Mouse (Mus musculus) neural tube, embryonic 11.5 days (tissue): ENCODE data around the gene Iqch. TPM values are rescaled to one million over a fixed set of nuclear protein-coding genes. Genes with fewer than 3 reads are reported as not detected.

Experiments
- ATAC-seq: fragments of 200-750 bp; cut with Nextera tagmentation; 2 replicates; pipeline ENCODE4 v1.8.0; 2017; ENCODE audit warnings: moderate number of reproducible peaks, mild to moderate bottlenecking, moderate TSS enrichment, moderate library complexity; ENCODE audit not compliant: insufficient read depth, low FRiP score, low TSS enrichment
- DNase-seq: peaks from one replicate; pipeline ENCODE4 v3.0.0-alpha.2; 2015; ENCODE audit warnings: low spot score
- H3K27ac ChIP-seq: fragments of 300-500 bp; sonication (generic); 2 replicates; pipeline ENCODE4 v1.5.1; 2014; ENCODE audit warnings: low read depth, mild to moderate bottlenecking, low read length
- H3K27me3 ChIP-seq: fragments of 300-500 bp; sonication (generic); 2 replicates; pipeline ENCODE4 v1.6.1; 2014; ENCODE audit warnings: mild to moderate bottlenecking, low read length, mixed read lengths; ENCODE audit not compliant: control insufficient read depth, insufficient read depth
- H3K36me3 ChIP-seq: fragments of 300-500 bp; sonication (generic); 2 replicates; pipeline ENCODE4 v1.6.1; 2014; ENCODE audit warnings: mild to moderate bottlenecking, low read length, moderate library complexity, mixed read lengths; ENCODE audit not compliant: control insufficient read depth, insufficient read depth
- H3K4me1 ChIP-seq: fragments of 300-500 bp; sonication (generic); 2 replicates; pipeline ENCODE4 v1.6.1; 2014; ENCODE audit warnings: low read length, mixed read lengths; ENCODE audit not compliant: control insufficient read depth, insufficient read depth
- H3K4me2 ChIP-seq: fragments of 300-500 bp; sonication (generic); 2 replicates; pipeline ENCODE4 v1.6.1; 2014; ENCODE audit warnings: low read depth, mild to moderate bottlenecking, moderate library complexity
- H3K4me3 ChIP-seq: fragments of 300-500 bp; sonication (generic); 2 replicates; pipeline ENCODE4 v1.5.1; 2014; ENCODE audit warnings: low read depth, low read length
- H3K9ac ChIP-seq: fragments of 300-500 bp; sonication (generic); 2 replicates; pipeline ENCODE4 v1.6.1; 2014; ENCODE audit warnings: mild to moderate bottlenecking, low read length
- H3K9me3 ChIP-seq: fragments of 300-500 bp; sonication (generic); 2 replicates; pipeline ENCODE4 v1.6.1; 2016; ENCODE audit warnings: low read length; ENCODE audit not compliant: control insufficient read depth
- WGBS: fragments of 180-500 bp; shearing (Covaris S2); extraction: QIAGEN DNeasy Blood & Tissue Kit; methylation state at CpG from one replicate; pipeline ENCODE4 v1.1.7; 2014; 5-methylcytosine and 5-hydroxymethylcytosine counted together
- polyA plus RNA-seq: library from polyadenylated mRNA; unstranded; fragments of >200 nt; fragmentation: Nextera tagmentation; extraction: Ambion mirVana; gene quantifications from 2 replicates; pipeline ENCODE4 v1.2.1, GENCODE M21; 2014

Iqch gene
- polyA plus RNA-seq, 1 experiment from 2014 or later: 0.12 TPM

GRCm38 (mm10) chr9:63641983-63642646 is 39.8 kb upstream of the Iqch start:
- no peak overlapping the region for H3K4me2 ChIP-seq
- no peaks in the 10 kb centered on the region for H3K4me1 ChIP-seq
- H3K27ac ChIP-seq: no peak overlapping the region
- DNase-seq: no peak
- H3K9me3 ChIP-seq: no peaks in the 10 kb centered on the region
- no peak overlapping the region for H3K9ac ChIP-seq
- H3K4me3 ChIP-seq: no peak overlapping the region
- no peak for ATAC-seq
- 93% methylated on average over 4 of the region's 4 CpGs for WGBS
- H3K27me3 ChIP-seq: no peaks in the 10 kb centered on the region
- H3K36me3 ChIP-seq: peaks cover 2% of the 10 kb centered on the region; the same call in 1 of the 2 replicates

GRCm38 (mm10) chr9:63636113-63636512 is 33.8 kb upstream of the Iqch start:
- H3K4me2 ChIP-seq: no peak overlapping the region
- ATAC-seq: no peak
- no peaks in the 10 kb centered on the region for H3K27me3 ChIP-seq
- no peak overlapping the region for H3K9ac ChIP-seq
- DNase-seq: no peak
- H3K27ac ChIP-seq: no peak overlapping the region
- H3K4me3 ChIP-seq: no peak overlapping the region
- H3K36me3 ChIP-seq: peaks cover 2% of the 10 kb centered on the region; the same call in 1 of the 2 replicates
- WGBS: 74% methylated on average over 7 of the region's 7 CpGs
- no peaks in the 10 kb centered on the region for H3K9me3 ChIP-seq
- H3K4me1 ChIP-seq: no peaks in the 10 kb centered on the region

DNA sequence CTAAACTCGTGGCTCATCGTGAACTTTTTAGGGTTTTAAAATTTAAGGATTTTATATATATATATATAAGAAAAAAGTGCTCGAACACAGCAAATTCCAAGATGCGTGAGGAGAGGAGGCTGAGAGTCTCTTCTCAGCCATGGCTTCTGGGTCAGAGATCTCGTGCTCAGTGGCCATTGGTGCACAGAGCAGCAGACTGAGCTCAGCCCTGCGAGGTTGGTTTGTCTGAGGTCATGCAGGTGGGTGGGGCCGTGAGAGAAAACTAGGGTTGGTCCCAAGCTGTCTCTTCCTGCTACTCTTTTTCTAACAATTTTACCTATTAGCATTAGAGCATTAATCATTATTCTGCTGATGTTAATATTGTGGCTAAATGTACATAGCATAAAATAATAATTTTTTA is 31.0 kb upstream of the Iqch start:
- H3K27me3 ChIP-seq: no peaks in the 10 kb centered on the region
- 80% methylated on average over 7 of the region's 7 CpGs for WGBS
- H3K27ac ChIP-seq: no peak overlapping the region
- ATAC-seq (no peak), DNase-seq (no peak)
- no peak overlapping the region for H3K4me3 ChIP-seq
- H3K9me3 ChIP-seq: no peaks in the 10 kb centered on the region
- H3K36me3 ChIP-seq: peaks cover 2% of the 10 kb centered on the region; the same call in 1 of the 2 replicates
- no peak overlapping the region for H3K4me2 ChIP-seq
- H3K9ac ChIP-seq: no peak overlapping the region
- no peaks in the 10 kb centered on the region for H3K4me1 ChIP-seq

GRCm38 (mm10) chr9:63632924-63633323 is 30.6 kb upstream of the Iqch start:
- H3K27ac ChIP-seq: no peak overlapping the region
- no peaks in the 10 kb centered on the region for H3K9me3 ChIP-seq
- H3K9ac ChIP-seq: no peak overlapping the region
- no peak for DNase-seq
- no peak for ATAC-seq
- peaks cover 2% of the 10 kb centered on the region; the same call in 1 of the 2 replicates for H3K36me3 ChIP-seq
- no peaks in the 10 kb centered on the region for H3K4me1 ChIP-seq
- H3K4me3 ChIP-seq: no peak overlapping the region
- H3K4me2 ChIP-seq: no peak overlapping the region
- H3K27me3 ChIP-seq: no peaks in the 10 kb centered on the region
- WGBS: 68% methylated on average over 11 of the region's 11 CpGs

DNA sequence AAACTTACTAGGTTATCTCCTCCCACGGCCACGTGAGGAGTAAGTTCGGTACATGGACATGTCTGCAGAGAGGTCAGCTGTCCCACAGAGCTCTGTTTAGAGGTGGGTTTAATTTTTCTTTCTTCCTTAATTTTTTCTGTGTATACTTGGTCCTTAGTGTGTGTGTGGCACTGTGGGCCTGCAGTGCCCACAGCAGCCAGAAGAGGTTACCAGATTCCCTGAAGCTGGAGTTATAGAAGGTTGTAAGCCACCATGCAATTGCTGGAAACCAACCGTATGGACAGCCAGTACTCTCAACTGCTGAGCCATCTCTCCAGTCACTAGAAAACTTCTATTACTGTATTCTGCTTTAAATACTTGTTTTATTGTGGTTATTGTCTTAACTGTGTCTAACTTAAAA is 29.8 kb upstream of the Iqch start:
- 80% methylated on average over 4 of the region's 4 CpGs for WGBS
- no peaks in the 10 kb centered on the region; the same call in 1 of the 2 replicates for H3K36me3 ChIP-seq
- no peak overlapping the region for H3K4me2 ChIP-seq
- no peaks in the 10 kb centered on the region for H3K27me3 ChIP-seq
- H3K4me1 ChIP-seq: no peaks in the 10 kb centered on the region
- DNase-seq: no peak
- H3K9ac ChIP-seq: no peak overlapping the region
- no peaks in the 10 kb centered on the region for H3K9me3 ChIP-seq
- ATAC-seq: no peak
- H3K4me3 ChIP-seq: no peak overlapping the region
- H3K27ac ChIP-seq: no peak overlapping the region

DNA sequence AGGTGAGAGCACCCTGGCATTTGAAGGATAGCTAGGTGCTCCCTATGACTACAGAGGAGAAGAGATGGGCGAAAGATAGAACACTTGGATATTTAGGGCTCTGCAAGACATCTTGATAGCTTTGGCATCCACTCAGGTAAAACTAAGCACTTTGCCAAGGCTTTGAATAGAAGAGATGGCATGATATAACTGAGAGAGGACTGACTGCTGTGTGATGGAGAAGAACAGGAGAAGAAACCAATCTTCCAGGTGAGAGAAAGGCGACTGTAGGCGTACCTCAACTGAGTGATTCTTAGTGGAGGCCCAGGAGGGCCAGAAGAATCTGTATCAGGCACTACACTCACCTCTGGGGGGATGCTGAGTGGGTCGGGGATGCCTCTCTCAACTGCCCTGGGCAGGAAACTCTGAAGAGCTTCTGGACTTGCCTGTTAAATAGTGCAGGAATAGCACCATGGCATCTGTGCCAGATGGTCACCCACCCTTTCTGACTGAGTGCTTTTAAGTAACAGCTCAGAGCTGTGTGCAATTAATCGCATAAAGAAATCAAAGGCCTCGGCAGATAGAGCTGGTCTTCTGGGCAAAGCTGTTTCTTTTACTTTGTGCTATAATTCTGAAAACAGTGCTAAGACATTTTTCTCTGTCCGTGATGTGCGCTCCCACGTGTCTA is 22.9 kb upstream of the Iqch start:
- Histone ChIP-seq H3K4me2 (no peak overlapping the region), H3K36me3 (peaks cover 2% of the 10 kb centered on the region), H3K9me3 (no peaks in the 10 kb centered on the region), H3K27ac (no peak overlapping the region), H3K9ac (no peak overlapping the region), H3K4me3 (no peak overlapping the region), H3K27me3 (no peaks in the 10 kb centered on the region), H3K4me1 (0 out of 2 replicates have a peak, but pooled peaks cover 3% of the 10 kb centered on the region)
- WGBS: 88% methylated on average over 9 of the region's 9 CpGs
- ATAC-seq (no peak), DNase-seq (no peak)

GRCm38 (mm10) chr9:63623895-63624569 is 21.7 kb upstream of the Iqch start:
- WGBS: 80% methylated on average over 15 of the region's 15 CpGs

DNA sequence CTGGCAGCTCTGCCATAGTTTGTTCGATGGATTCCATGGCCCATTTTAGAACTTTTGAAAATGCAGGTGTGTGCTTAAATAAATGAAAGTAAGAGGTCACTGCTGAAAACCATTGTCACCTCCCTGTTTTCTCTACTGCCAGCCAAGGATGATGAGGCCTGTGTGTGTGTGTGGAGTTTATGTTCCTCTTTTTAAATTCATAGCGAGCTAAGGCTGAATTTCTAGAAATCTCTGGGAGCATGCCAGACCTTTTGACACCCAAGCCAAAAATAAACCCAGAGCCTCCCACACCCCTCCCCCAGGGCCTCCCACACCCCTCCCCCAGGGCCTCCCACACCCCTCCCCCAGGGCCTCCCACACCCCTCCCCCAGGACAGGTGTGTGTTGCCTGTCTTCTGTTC is 15.7 kb upstream of the Iqch start:
- H3K9me3 ChIP-seq: no peaks in the 10 kb centered on the region
- H3K27me3 ChIP-seq: no peaks in the 10 kb centered on the region
- H3K4me2 ChIP-seq: no peak overlapping the region
- 92% methylated on average over 2 of the region's 2 CpGs for WGBS
- H3K36me3 ChIP-seq: peaks cover 2% of the 10 kb centered on the region; the same call in 1 of the 2 replicates
- no peak overlapping the region for H3K4me3 ChIP-seq
- H3K4me1 ChIP-seq: peaks cover 5% of the 10 kb centered on the region
- ATAC-seq (no peak), DNase-seq (no peak)
- H3K9ac ChIP-seq: no peak overlapping the region
- H3K27ac ChIP-seq: no peak overlapping the region

More at GRCm38 (mm10) chr9:63623895-63624569, 21.7 kb upstream of the Iqch start:
- DNase-seq (no peak), ATAC-seq (no peak)
- Histone ChIP-seq H3K9me3 (no peaks in the 10 kb centered on the region), H3K27me3 (no peaks in the 10 kb centered on the region), H3K27ac (no peak overlapping the region), H3K36me3 (peaks cover 2% of the 10 kb centered on the region; the same call in 1 of the 2 replicates), H3K9ac (no peak overlapping the region), H3K4me2 (no peak overlapping the region), H3K4me3 (no peak overlapping the region), H3K4me1 (0 out of 2 replicates have a peak, but pooled peaks cover 3% of the 10 kb centered on the region)
